ENCODE assay signal across 26 mouse cellular contexts in the genomic region with DNA sequence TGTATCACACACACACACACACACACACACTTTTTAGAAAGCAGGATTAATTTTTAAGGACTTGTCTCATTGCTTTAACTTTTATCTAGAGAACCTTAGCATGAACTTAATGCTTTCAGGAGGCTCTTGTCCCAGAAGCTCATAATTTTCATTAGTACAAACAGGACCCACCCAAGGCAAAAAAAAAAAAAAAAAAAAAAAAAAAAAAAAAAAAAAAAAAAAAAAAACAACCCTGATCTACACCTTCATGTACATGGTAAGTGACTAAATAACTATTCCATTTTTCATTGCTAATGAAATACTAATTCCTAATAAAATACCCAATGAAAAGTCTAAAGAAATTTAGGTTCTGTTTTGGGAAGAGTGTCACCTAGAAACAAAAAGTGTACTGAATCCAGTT. TPM values are rescaled to one million over a fixed set of nuclear protein-coding genes. Genes with fewer than 3 reads are reported as not detected.
DNase-seq lines count a peak whose midpoint lies in the region; ATAC-seq and TF ChIP-seq lines count a peak whose summit lies in the region.
"Had no signal": no experiment of that assay in that cellular context is flagged by ENCODE, and none has a peak within 500 bp of the region (broad histone marks: within the 10 kb centered on the region; RNA-seq: fewer than 3 reads in every experiment).

No protein-coding gene starts in this region.

- no peak for TF ChIP-seq CTCF in gastrocnemius, adult 2 months (IDR thresholded peaks at IDR 0.05)

- no peaks in the 10 kb centered on the region for H3K27me3 ChIP-seq in liver, embryonic 16.5 days (ENCODE audit: control insufficient read depth, insufficient read depth, low read depth, low read length)
- no peaks in the 10 kb centered on the region for H3K27me3 ChIP-seq in liver, embryonic 12.5 days (replicated peaks)
- H3K27me3 ChIP-seq: embryonic facial prominence, embryonic 13.5 days; embryonic facial prominence, embryonic 15.5 days; forebrain, embryonic 12.5 days; Patski had no signal

- H3K36me3 ChIP-seq in liver, embryonic 16.5 days (ENCODE audit: control insufficient read depth, insufficient read depth): peaks cover 9% of the 10 kb centered on the region
- peaks cover 41% of the 10 kb centered on the region for H3K36me3 ChIP-seq in liver, embryonic 12.5 days

- no peak overlapping the region for H3K4me3 ChIP-seq in gastrocnemius, adult 2 months
- H3K4me3 ChIP-seq in liver, embryonic 16.5 days (ENCODE audit: low read depth, low read length): no peak overlapping the region
- H3K4me3 ChIP-seq in liver, embryonic 12.5 days: no peak overlapping the region
- H3K4me3 ChIP-seq: embryonic facial prominence, embryonic 13.5 days; embryonic facial prominence, embryonic 15.5 days; erythroblast, embryonic 14.5 days; forebrain, embryonic 10.5 days; forebrain, embryonic 12.5 days had no signal

- intact Hi-C loops in gastrocnemius, adult 2 months (cut with DNase I): no loop called here
- intact Hi-C loops in gastrocnemius, postnatal 36 days (cut with DNase I): no loop called here

- no peak overlapping the region for H3K4me2 ChIP-seq in liver, embryonic 16.5 days (ENCODE audit: low read depth, low read length)
- no peak overlapping the region for H3K4me2 ChIP-seq in liver, embryonic 12.5 days
- H3K4me2 ChIP-seq: embryonic facial prominence, embryonic 13.5 days; embryonic facial prominence, embryonic 15.5 days; forebrain, embryonic 12.5 days had no signal

- no peak for DNase-seq in gastrocnemius, adult 2 months
- no peak for DNase-seq in gastrocnemius, postnatal 36 days
- DNase-seq in adrenal gland, adult (ENCODE audit: inconsistent age in 2 of 2, low spot score in 1 of 2): no peak
- DNase-seq: adrenal gland, adult 2 months; adrenal gland, postnatal 10 days; adrenal gland, postnatal 25 days; B cell, adult 2 months; cerebellum, adult 11 months; cerebellum, adult 18-20 months; cerebellum, adult 8-10 months; cerebellum, adult 9-11 months; cerebellum, postnatal 14 days; cerebellum, postnatal 36 days; embryo, embryonic 11 days had no signal

- peak overlapping the region; percentile 43 for H3K27ac ChIP-seq in gastrocnemius, adult 2 months
- H3K27ac ChIP-seq in liver, embryonic 16.5 days (ENCODE audit: low read length): peak overlapping the region; percentile 44; the same call in 1 of the 2 replicates
- no peak overlapping the region for H3K27ac ChIP-seq in liver, embryonic 12.5 days
- H3K27ac ChIP-seq: embryonic facial prominence, embryonic 13.5 days; embryonic facial prominence, embryonic 15.5 days; forebrain, embryonic 10.5 days; forebrain, embryonic 12.5 days had no signal

- no peaks in the 10 kb centered on the region for H3K9me3 ChIP-seq in liver, embryonic 16.5 days (replicated peaks; ENCODE audit: control insufficient read depth, low read length)
- H3K9me3 ChIP-seq in liver, embryonic 12.5 days (replicated peaks): no peaks in the 10 kb centered on the region
- H3K9me3 ChIP-seq: embryonic facial prominence, embryonic 13.5 days; embryonic facial prominence, embryonic 15.5 days; forebrain, embryonic 10.5 days; forebrain, embryonic 12.5 days had no signal

- no peak for ATAC-seq in liver, embryonic 16.5 days (ENCODE audit: low read depth)
- no peak for ATAC-seq in liver, embryonic 12.5 days
- ATAC-seq: activated CD4-positive, CD25-positive, alpha-beta regulatory T cell, adult 4 months; CD4-positive, CD25-positive, alpha-beta regulatory T cell, adult 4 months; forebrain, embryonic 14.5 days; forebrain, embryonic 16.5 days; Patski had no signal

- peaks cover 4% of the 10 kb centered on the region for H3K4me1 ChIP-seq in liver, embryonic 16.5 days (ENCODE audit: control insufficient read depth, low read depth, low read length)
- H3K4me1 ChIP-seq in liver, embryonic 12.5 days: peaks cover 37% of the 10 kb centered on the region
- H3K4me1 ChIP-seq: embryonic facial prominence, embryonic 15.5 days had no signal

- no peak overlapping the region for H3K9ac ChIP-seq in liver, embryonic 16.5 days (ENCODE audit: low read depth, low read length)
- no peak overlapping the region for H3K9ac ChIP-seq in liver, embryonic 12.5 days
- H3K9ac ChIP-seq: embryonic facial prominence, embryonic 13.5 days; embryonic facial prominence, embryonic 15.5 days; forebrain, embryonic 12.5 days had no signal

RNA-seq across cellular contexts. Expression of gene Med13, which starts 8.5 kb away (rescaled TPM):
- total RNA-seq in gastrocnemius, adult 2 months (2021): 10 to 100 TPM; 42.3 to 43.0 TPM
- total RNA-seq in gastrocnemius, postnatal 36 days (2021): 10 to 100 TPM; 31.8 to 35.9 TPM
- polyA plus RNA-seq in liver, embryonic 16.5 days (2015; fragmentation: Nextera tagmentation; extraction: Ambion mirVana): 3.0 and 3.5 TPM in 2 replicates
- polyA plus RNA-seq in liver, embryonic 12.5 days (2016; fragmentation: Nextera tagmentation; extraction: Ambion mirVana): 4.4 and 4.5 TPM in 2 replicates
